Mouse (Mus musculus) yolk sac, embryonic 10.5 days (tissue): ENCODE measurements at regions not wholly inside any gene's neighbourhood (a gene's known extent, or its start where the extent isn't known, plus 50 kb on each side); places are given as distances from the start of the nearest gene placed in this dataset.

Source experiments
- DNase-seq: peaks from one replicate; pipeline ENCODE4 v3.0.0-alpha.2; 2017; ENCODE audit warnings: low spot score

DNA sequence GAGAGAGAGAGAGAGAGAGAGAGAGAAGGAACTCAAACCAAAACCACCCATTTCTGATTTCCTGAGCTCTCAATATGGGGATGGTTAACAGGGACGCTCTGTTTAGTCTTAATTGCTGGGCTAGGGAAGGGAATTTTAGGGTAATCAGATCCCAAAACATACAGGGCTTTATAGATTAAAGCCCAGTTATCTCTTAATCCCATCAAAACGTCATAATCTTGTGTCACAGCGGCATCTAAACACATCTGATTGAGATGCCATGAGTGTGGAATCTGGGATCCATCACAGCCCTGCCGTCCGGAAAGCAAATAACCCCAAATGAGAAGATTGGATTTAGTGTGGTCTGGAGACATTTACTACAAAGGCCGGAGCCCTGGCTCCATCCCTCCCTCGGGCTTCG is 527.1 kb upstream of the Tbx3 start:
- DNase-seq: no peak

DNA sequence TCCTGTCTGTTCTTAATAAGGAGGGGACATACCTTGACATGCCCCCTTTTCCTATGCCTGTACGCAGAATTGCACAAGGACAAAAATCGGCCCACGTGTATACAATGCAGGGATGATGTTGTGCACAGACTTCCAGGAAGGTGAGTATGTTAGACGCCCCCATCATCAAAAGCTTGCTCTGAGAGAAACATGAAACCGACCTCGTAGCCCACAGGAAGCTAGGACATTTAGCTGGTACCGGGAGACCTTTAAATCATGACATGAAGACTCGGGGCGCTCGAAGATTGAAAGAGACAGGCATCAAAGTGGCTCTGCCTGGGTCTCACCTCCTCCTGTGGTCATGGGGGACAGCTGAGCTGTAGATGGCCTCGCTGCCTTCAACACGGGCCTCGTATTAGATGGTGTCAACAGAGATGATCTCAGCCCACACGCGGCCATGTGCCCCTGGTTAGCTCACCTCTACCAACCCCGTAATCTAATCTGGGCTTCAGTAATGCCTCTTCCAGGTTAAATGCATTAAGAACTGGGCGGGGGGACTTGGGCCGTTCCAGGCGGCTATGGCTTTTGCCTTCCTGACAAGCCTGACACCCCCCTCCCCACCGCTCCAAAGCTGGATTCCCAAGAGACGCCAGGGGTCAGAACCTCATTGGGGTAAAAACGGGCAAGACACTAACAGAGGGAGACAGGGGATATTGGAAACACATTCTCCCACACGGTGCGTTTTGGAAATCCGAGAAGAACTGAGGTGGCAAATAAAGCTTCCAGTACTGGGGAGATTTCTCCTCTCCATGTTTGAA is 520.9 kb upstream of the Tbx3 start:
- DNase-seq: no peak

DNA sequence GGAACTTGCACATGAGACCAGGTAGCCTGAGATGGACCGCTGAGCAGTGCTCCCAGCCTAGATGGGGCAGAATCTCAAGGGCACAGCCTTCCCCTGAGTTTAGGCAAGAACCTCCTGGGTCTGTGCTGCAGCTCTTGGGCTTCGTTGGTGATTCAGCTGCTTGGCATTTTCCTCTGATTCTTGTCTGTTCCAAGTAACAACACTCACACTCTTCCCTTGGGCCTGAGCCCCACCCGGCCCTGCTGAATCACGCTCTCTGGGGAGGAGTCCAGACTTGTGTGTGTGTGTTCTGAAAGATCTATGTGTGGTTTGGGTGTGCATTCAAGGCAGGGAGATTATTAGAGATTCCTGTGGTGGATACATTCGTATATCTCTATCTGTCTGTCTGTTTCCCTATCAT is 517.4 kb upstream of the Tbx3 start:
- DNase-seq: no peak

DNA sequence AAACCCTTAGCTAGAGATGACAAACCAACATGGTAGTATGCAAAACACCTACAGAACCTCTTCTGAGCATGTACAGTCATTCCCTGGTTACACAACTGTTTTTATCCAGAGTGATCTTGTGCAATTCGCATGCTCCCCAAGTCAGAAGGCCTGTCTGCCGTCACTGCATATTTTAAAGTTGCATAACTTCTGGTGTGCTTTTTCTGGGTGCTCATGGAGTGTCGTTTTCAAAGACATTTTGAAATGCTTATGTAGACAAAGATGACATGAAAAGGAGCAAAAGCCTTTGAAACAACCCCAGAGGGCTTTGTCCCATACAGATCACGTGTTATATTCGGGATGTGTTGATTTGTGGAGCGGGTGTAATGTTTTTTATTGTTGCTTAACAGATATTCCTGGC is 513.8 kb upstream of the Tbx3 start:
- no peak for DNase-seq

DNA sequence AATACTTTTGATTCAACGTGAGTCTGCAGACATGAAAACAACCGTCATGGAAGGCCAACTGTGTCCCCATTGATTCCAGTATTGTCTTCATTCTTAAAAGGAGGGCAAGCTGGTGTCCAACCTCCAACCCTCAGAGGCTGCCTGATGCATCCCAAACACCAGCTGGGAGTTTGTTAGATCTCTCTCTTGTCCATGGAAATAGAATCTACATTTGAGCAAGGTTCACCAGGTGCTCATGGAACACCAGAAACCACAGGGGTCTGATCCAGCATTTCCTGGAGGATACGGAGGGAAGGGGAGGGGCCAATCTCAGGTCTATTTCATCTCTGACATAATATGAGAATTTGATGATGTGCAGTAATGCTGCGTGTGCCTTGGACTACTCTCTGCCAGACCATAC is 512.3 kb upstream of the Tbx3 start:
- no peak for DNase-seq

DNA sequence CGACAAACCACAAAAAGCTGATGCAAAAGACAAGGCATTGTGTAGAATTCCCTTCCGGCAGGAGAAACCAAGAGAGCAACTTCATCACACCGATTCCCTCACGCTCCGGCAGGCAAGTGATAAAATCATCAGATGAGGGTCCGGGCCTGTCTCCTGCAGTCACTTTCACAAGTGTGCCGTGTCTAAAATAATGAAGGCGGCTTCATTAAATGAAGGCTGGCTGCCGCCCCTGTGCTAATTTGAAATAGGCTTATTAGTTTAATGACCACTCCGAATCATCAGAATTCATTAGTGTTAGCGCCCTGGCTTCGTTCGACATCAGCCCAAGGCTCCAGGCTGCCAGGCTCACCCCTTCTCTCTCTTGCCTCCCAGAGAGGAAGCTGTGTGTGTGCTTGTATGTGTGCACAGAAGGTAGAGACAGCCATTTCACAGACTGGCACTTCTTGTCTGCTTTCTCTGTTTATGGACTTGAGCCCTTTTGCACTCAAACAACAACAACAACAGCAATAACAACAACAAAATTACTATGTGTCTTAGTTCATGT is 508.3 kb upstream of the Tbx3 start:
- no peak for DNase-seq

DNA sequence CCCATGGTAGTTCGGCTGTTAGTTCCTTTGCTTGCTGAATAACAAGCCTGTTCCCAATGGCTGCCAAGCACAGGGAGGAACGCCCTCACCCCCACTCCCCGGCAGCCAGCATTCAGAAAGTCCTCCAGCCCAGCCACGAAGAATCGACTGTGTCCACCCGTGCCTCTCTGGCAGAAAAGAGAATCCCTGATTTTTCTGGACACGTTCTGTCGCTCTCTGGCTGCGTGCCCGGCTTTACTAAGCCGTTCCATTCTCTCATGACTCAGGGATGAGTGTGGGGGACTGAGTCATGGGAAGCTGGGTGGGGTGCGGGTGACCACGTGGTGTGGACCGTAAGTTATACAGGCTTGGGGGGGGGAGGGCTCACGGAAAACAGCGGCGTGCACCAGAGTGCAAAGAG is 502.8 kb upstream of the Tbx3 start:
- no peak for DNase-seq

DNA sequence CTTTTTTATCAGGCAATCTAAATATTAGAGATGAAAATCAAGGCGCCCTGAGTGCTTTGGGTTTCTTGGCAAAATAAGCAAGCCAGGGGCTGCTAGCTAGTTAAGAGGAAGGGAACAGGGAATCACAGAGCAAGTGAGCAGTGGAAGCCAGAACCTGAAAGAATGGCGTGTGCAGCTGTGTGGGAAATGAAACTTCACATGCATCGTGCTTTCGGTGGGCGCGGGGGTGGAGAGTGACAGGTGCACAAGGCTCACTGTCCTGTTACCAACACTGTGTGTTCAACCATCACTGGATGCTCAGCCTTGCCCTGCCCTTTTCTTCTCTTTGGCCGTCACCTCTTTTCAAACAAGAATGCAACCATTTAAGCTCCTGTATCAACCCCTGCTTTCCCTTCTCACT is 501.2 kb upstream of the Tbx3 start:
- no peak for DNase-seq

DNA sequence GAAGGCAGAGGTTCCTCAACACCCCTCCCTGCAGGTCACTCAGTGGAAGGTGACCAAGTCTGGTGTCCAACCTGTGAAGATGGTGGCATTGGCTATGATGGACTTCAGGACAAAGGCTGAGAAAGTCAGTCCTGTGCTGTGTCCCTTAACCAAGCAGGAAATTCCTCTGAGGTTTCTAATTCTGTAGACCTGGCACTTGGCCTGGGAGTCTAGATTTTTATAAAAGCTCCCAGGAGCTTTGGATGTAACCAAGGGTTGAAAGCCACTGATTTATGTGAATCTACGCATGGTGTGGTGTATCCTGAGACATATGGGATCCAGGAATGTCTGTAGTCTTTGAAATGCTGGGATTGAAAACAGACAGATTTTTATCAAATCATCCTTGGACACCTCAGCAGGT is 498.8 kb upstream of the Tbx3 start:
- DNase-seq: no peak

DNA sequence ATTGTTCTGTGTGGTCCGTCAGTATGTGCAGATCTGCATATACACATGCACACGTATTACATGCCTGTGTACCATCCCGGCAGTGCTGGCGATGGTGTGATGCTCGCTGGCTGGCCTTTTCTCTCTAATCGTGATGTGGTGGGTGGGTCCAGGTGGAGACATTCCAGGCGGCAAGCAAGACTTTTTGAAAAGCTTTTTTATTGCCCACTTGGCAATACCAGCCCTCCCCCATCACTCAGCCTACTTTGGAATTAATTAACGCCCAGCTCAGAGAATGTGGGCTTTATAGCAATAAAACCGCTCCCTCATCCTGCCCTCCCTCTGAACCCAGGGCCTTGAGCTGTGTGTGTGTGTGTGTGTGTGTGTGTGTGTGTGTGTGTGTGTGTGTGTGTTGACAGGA is 491.7 kb upstream of the Tbx3 start:
- no peak for DNase-seq

DNA sequence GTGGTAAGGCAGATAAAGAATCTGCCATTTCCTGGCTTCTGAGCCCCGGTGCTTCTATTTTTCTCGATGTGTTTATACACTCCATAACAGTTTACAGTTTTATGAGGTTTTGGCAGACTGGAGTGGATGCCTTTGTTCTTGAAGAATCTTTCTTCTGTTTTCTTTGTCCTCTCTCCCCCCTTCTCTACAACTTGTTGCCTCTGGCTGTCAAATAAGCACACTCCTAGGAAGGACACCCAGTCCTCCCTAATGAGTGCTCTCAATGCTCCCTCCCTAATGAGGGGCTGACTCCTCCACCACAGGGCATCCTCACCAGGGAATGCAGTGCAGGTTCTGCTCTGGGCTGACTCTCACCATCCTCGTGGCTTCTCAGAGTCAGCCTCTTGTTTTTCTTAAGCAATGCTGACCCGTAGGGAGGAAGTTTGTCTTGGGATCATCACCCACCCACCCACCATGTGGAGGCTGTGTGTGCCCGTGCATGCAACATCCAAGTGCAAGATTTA is 486.9 kb upstream of the Tbx3 start:
- DNase-seq: no peak

DNA sequence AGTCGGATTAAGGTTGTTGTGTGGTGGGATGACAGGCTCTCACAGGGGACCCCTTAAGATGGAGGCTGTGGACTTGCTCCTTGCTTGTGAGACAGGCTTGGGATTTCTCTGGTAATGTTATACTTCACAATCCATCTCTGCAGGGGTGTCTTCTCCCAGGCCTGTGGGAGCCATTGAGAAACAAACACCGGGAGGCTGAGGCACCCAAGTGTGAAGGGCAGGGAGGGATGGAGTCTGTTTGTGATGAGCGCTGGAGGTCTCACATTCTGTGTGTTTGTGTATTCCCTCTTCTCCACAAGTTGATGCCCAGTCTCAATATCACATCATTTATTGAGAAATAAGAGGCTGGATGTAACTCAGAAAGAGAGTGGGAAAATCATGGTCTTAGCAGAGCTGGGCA is 483.9 kb upstream of the Tbx3 start:
- no peak for DNase-seq

DNA sequence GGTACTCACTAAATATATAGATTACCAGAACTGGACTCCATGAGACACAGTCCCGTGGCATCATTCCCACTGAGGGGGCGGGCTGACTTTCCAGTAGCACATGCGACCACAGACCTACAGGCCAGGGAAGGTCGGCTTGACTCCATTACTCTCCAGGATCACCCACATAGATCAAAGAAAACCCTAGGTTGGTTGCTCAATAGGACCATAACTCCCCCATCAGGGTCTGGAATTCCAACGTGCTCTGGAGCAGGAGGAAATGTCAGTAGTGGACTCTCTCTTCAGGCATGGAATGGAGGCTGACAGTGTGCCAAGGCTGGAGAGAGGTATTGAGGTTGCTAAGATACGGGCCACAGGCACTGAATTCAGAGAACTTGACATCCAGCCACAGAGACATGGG is 482.0 kb upstream of the Tbx3 start:
- DNase-seq: no peak

DNA sequence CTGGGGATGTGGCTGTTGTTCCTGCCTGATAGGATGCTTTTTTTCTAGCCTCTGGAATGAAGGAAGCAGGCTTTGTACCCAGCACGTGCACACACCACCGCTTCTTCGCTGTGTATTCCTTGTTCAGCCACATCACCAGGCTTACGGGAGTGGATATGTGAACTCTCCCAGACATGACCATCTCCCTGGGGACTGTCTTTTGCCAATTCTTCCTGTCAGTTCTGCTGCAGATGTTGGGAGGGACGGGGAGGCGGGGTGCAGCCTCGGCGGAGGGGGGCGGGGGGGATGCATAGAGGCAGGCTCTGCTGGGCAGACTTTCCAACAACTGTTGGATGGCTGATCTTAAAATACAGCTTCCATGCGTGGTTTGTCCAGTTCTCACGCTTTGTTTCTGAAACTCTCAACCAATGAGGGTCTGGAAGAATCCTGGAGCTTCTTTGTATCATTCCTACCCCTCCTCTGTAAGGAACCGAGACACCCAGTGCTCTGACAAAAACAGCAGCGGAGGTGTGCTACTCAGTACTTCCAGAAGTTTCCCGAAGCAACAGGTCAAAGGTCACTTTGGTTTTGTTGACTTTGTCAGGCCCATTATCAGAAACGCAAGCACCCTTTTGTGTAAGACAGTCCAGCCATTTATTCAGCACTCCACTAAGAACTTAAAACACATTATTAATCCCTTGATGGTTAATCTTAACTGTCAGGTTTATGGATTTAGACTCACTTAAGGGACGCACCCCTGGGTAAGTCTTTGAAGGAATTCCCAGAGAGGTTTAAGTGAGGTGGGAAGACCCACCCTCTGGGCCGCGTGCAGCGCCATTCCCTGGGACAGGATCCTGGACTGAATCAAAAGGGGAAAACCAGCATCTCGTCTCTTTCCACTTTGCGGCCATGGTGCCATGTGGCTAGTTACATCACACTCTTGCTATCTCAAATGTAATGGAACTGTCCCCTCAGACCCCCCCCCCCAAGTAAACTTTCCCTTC is 476.5 kb upstream of the Tbx3 start:
- peak; percentile 11 for DNase-seq

DNA sequence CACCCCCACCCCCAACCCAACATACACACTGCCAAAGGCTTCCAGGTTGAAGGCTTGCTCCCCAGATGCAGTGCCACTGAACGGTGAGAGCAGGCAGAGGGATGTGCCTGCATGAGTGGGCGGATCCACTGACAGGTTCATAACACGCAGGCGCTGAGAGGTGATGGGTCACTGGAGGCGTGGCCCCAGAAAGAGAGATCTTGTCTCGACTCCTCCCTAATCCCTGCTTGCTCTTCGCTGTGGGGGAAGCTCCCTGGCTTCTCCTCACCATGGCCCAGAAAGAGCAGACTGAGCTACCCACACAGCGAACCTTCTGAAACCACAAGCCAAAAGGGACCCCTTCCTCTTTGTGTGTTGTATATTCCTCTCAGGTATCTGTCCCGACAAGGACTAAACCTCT is 470.6 kb upstream of the Tbx3 start:
- no peak for DNase-seq

DNA sequence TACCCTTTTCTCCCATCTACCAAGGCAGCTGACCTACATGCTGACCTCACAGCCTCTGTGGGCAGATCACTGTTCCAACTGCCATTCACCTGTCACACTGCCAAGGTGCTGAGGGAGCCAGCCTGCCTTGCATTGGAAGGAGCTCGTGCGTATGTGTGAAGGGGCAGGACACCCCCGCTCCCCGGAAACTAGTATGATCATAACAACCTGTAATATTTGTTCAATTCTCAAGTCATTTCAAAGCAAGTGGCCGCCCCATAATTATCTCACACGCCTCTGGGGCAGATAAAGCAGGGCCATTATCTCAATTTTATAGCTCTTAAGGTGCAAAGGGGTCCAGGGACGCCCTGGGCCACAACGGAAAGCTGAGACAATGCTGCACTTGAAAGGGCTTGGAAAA is 469.2 kb upstream of the Tbx3 start:
- no peak for DNase-seq

DNA sequence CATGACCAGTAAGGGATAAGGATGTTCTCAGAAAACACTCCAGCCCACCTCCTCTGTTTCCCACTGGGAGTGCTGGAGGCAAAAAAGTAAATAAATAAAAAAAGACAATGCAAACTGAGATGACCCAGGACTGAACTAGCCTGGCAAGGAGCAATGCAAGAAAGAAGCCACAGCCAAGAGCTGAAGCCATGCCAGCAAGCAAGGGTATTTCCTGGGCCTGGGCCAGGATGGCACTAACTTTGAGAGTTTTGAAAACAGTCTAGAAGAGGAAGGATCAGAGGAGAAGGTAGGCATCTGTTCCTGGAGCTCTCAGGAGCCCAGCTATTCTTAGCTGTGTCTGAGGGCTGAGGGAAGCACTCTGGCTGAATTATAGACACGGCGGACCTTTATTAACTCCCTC is 465.7 kb upstream of the Tbx3 start:
- no peak for DNase-seq

DNA sequence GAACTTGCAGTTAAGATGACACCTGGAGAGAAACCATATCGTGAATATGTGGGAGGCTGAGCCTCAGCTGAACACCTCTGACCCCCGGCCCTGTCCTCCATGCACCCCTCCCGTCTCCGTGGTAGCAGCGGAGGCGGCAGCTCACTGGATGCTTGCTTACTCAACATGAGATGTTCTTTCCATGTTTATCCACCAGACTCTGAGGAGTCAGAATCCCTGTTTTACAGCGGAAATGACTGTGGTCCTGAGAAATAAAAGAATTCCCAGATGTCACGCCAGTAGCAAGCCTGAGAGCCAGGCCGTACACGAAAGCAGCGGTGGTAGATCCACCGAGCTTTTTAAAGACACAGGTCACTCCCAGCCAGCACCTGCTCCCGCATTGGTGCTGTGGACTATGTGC is 462.4 kb upstream of the Tbx3 start:
- DNase-seq: no peak

DNA sequence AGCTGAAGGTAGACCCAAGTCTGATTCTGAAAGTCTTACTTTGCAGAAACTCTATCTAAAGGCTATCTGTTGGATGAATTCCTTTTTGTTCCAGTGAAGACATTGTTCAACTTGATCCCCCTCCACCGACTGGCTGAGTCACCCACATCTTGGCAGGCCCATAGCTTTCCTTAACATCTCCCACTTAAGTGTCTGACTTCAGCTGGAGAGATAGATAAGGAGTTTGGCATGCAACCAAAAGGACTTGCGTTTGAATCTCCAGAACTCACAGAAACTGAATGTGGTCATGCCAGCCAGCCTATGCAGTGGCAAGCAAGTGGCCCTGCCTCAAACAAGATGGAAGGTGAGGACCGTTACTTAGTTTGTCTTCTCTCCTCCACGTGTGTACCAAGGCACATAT is 457.3 kb upstream of the Tbx3 start:
- DNase-seq: no peak

DNA sequence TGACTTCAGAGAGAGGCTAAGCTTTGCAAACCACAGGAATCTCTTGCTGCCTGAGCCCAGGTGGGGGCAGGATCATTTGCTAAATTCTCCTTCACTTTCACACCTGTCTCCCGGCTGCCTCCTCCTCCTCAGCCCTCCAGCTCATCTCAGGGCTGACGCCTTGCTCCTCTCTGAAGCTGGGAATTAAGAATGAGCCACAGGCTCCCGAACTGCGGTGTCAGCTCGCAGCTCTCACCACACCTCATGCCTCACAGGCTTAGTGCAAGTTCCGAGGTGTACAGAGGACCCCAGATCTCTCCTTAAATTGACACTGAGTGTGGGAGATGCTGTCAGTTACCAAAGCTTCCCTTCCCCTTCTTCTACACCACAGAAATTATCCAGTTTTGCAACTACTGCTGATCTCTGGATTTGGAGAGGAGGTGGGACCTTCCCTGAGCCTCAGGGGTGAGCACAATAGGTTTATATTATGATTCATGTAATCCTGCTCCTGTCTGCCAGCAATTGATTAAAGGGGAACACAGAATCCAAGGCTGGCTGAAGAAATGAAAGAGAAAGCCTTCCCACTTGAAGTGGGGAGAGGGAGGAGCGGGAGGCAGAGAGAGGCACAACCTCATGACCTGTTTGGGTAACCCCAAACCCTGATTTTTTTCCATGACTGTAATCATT is 456.6 kb upstream of the Tbx3 start:
- no peak for DNase-seq

DNA sequence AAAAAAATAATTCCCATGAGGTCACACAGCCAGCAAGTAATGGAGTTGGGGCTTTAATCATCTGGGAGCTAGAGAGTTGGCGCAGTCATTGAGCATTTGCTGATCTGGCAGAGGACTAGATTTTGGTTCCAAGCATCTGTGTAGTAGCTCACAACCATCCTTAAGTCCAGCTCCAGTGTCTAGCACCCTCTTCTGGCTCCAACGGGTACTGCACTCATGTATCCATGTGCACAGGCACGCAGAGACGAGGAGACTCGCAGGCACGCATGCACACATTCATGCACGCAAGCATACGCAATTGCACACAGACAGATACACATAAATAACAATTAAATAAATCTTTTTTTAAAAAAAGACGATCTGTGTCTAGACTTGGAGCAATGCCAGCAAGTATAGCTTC is 455.5 kb upstream of the Tbx3 start:
- no peak for DNase-seq

DNA sequence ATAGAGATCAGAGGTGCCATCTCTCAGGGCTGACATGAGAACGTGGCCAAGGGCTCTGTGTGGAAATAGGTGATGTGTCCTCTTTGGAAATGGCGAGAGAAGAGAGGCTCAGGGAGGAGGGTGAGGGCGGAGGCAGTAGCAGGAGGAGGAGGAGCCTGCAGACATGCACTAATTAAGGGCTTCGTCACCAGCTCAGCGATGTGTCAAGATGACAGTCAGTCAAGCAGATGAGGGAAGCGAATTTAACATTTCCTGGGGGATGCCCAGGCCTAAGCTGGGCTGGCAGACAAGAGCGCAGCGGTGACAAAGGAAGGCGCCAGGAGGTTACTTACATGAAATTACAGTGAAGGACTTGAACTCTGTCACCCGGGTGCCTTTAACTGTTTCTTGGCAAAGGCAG is 455.1 kb upstream of the Tbx3 start:
- no peak for DNase-seq
